Mouse (Mus musculus) liver, adult 2 months (tissue): ENCODE measurements around the gene Sprr2k.

Experiments
- CTCF ChIP-seq: fragments of 200-500 bp; IDR thresholded peaks from 2 replicates; pipeline ENCODE4 v1.5.1; 2011; ENCODE audit warnings: low read depth, low read length, control low read depth
- POLR2A ChIP-seq: fragments of 200-500 bp; IDR thresholded peaks from 2 replicates; pipeline ENCODE4 v1.6.1; 2011; ENCODE audit warnings: low read length, control low read depth; ENCODE audit not compliant: insufficient read depth; ENCODE audit errors: extremely low read depth

DNA sequence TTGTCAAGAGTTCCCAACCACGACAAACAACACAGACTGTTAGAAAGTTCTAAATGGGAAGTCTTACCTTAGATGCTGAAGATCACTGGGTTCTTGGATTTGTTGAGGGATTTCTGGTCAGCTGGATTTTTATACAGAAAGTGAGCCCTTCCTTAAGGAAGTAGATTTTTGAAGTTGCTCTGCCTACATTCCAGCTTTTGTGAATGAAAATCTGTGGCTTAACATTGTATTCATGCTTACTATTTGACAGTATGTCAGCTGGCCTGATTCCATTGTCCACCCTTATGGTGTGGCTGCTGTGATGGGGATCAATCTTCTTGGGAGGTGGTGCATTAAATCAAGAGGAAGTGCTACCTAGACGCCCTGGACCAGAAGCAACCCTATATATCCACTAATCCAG, 26.2 kb downstream of the Sprr2k start, which contains the start of gene Sprr3:
- no peak for TF ChIP-seq POLR2A
- no peak for TF ChIP-seq CTCF
